Comparison of ENCODE assay signal across 14 mouse cellular contexts in the genomic region with DNA sequence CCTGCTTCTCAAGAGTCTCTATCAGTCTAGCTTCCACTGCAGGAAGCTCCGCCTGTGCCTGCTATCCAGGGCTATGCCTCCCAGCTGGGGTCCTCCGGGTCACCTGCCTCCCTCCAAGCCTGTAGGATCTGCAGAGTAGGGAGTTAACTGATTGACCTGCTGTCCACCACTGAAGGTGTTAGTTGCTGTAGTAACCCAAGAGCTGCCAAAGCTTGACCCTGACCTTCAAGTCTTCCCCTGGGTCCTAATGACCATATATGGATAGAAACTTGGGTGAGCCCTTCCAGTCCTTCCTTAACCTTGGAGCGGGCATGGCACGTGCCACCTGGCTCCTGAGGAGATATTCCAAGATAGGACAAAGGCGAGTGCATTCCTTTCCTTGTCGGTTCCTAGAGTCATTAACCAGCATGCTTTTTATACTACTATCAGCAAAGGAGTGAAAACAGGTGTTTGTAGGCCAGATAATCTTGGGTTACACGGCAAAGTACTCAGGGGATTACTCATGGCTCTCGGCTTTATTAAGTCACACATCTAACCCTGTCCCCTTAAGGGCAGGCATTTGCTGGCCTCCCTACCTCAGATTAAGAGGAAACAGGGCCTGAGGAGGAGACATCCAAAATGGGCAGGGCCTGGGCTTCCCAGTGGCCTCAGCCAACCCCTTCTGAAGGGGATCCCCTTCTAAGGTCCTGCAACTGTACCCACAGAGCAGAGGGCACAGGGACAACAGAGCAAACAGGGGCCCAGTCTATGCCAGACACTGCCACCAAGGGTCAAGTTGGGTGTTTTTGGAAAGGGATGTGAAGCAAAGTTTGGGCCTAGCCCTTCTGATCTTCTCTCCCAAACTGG. TPM values are rescaled to one million over a fixed set of nuclear protein-coding genes. Genes with fewer than 3 reads are reported as not detected.
DNase-seq lines count a peak whose midpoint lies in the region; ATAC-seq and TF ChIP-seq lines count a peak whose summit lies in the region.
"Had no signal": no experiment of that assay in that cellular context is flagged by ENCODE, and none has a peak within 500 bp of the region (broad histone marks: within the 10 kb centered on the region; RNA-seq: fewer than 3 reads in every experiment).

No protein-coding gene starts in this region.

- H3K27ac ChIP-seq in gastrocnemius, adult 2 months, result peak overlapping the region; percentile 87
- peak overlapping the region; percentile 54; the same call in 1 of the 2 replicates for H3K27ac ChIP-seq in kidney, postnatal 0 days
- no peak overlapping the region for H3K27ac ChIP-seq in hindbrain, embryonic 14.5 days
- H3K27ac ChIP-seq: limb, embryonic 10.5 days had no signal

- TF ChIP-seq CTCF in gastrocnemius, adult 2 months (IDR thresholded peaks at IDR 0.05), result no peak
- no peak for TF ChIP-seq CTCF in E14TG2a.4 (conservative IDR thresholded peaks at IDR 0.05; ENCODE audit: low read length)
- TF ChIP-seq CTCF in kidney, postnatal 0 days (IDR thresholded peaks at IDR 0.05; ENCODE audit: low read depth), result no peak

- WGBS in kidney, postnatal 0 days, result 42% methylated on average over 8 of the region's 8 CpGs
- WGBS in hindbrain, embryonic 14.5 days, result 81% methylated on average over 8 of the region's 8 CpGs

- ATAC-seq in kidney, postnatal 0 days (replicated peaks; ENCODE audit: low FRiP score, low read depth), result peak; percentile 91
- ATAC-seq in hindbrain, embryonic 14.5 days (ENCODE audit: low FRiP score), result no peak
- ATAC-seq: forebrain, postnatal 0 days; Patski had no signal

- H3K4me1 ChIP-seq in E14TG2a.4 (replicated peaks; ENCODE audit: low read depth, low read length), result peaks cover 43% of the 10 kb centered on the region
- H3K4me1 ChIP-seq in kidney, postnatal 0 days (replicated peaks; ENCODE audit: insufficient read depth, low read length), result no peaks in the 10 kb centered on the region; the same call in 1 of the 2 replicates
- H3K4me1 ChIP-seq in hindbrain, embryonic 14.5 days (replicated peaks; ENCODE audit: control insufficient read depth, insufficient read depth, low read length), result no peaks in the 10 kb centered on the region

- peaks cover 5% of the 10 kb centered on the region; the same call in 1 of the 2 replicates for H3K36me3 ChIP-seq in E14TG2a.4 (ENCODE audit: insufficient read depth, low read length)
- no peaks in the 10 kb centered on the region for H3K36me3 ChIP-seq in kidney, postnatal 0 days (ENCODE audit: insufficient read depth, low read length)
- no peaks in the 10 kb centered on the region for H3K36me3 ChIP-seq in hindbrain, embryonic 14.5 days (replicated peaks; ENCODE audit: control insufficient read depth, insufficient read depth)
- H3K36me3 ChIP-seq: limb, embryonic 10.5 days had no signal

- intact Hi-C loops in gastrocnemius, adult 2 months (cut with DNase I), result no loop called here
- intact Hi-C loops in gastrocnemius, postnatal 36 days (cut with DNase I), result no loop called here
- intact Hi-C loops in heart, postnatal 10 days (cut with DNase I), result no loop called here

- H3K27me3 ChIP-seq in E14TG2a.4 (ENCODE audit: insufficient read depth, low read length), result no peaks in the 10 kb centered on the region
- no peaks in the 10 kb centered on the region for H3K27me3 ChIP-seq in kidney, postnatal 0 days (ENCODE audit: insufficient read depth, low read length)
- no peaks in the 10 kb centered on the region for H3K27me3 ChIP-seq in hindbrain, embryonic 14.5 days (ENCODE audit: control insufficient read depth, insufficient read depth, low read length)
- H3K27me3 ChIP-seq: Patski had no signal

- H3K9me3 ChIP-seq in E14TG2a.4 (ENCODE audit: low read length), result no peaks in the 10 kb centered on the region
- H3K9me3 ChIP-seq in kidney, postnatal 0 days (replicated peaks; ENCODE audit: low read length), result no peaks in the 10 kb centered on the region
- H3K9me3 ChIP-seq in hindbrain, embryonic 14.5 days (ENCODE audit: control insufficient read depth, low read length), result no peaks in the 10 kb centered on the region
- H3K9me3 ChIP-seq: limb, embryonic 10.5 days had no signal

- H3K4me2 ChIP-seq in kidney, postnatal 0 days (ENCODE audit: low read length), result no peak overlapping the region
- H3K4me2 ChIP-seq in hindbrain, embryonic 14.5 days (replicated peaks), result no peak overlapping the region

- peak overlapping the region; percentile 48 for H3K4me3 ChIP-seq in gastrocnemius, adult 2 months
- H3K4me3 ChIP-seq in E14TG2a.4 (replicated peaks; ENCODE audit: low read length), result peak overlapping the region; percentile 49; the same call in 1 of the 2 replicates
- no peak overlapping the region for H3K4me3 ChIP-seq in kidney, postnatal 0 days (replicated peaks; ENCODE audit: low read depth, low read length)
- H3K4me3 ChIP-seq in hindbrain, embryonic 14.5 days (replicated peaks; ENCODE audit: low read length), result no peak overlapping the region
- H3K4me3 ChIP-seq: limb, embryonic 10.5 days had no signal

- peak; percentile 53 for DNase-seq in gastrocnemius, adult 2 months
- no peak for DNase-seq in gastrocnemius, postnatal 36 days
- DNase-seq in heart, postnatal 10 days, result peak; percentile 51 to 60
- DNase-seq in kidney, postnatal 0 days (ENCODE audit: low spot score), result peak; percentile 37
- no peak for DNase-seq in hindbrain, embryonic 14.5 days (ENCODE audit: low spot score)
- DNase-seq in right cerebral cortex, adult 2 months (ENCODE audit: low spot score in 2 of 2), result no peak
- no peak for DNase-seq in MN1 (ENCODE audit: low spot score)
- DNase-seq: cerebellum, adult 2 months; forebrain, postnatal 0 days; lung, adult 18-20 months; right cerebral cortex, postnatal 14 days had no signal

- H3K9ac ChIP-seq in kidney, postnatal 0 days (ENCODE audit: low read depth, low read length), result no peak overlapping the region
- no peak overlapping the region for H3K9ac ChIP-seq in hindbrain, embryonic 14.5 days
- H3K9ac ChIP-seq: forebrain, postnatal 0 days had no signal

RNA-seq across cellular contexts. Expression of a gene that starts 43.6 kb away (rescaled TPM):
- total RNA-seq in gastrocnemius, adult 2 months (2021), result 1,000 to 10,000 TPM; 1,026 to 1,225 TPM
- total RNA-seq in gastrocnemius, postnatal 36 days (2021), result 1,000 to 10,000 TPM; 1,182 to 1,390 TPM
- total RNA-seq in heart, postnatal 10 days (2021), result 1,000 to 10,000 TPM; 1,081 to 1,153 TPM
- 8.5 and 11.6 TPM in 2 replicates for polyA plus RNA-seq in kidney, postnatal 0 days (2015; fragmentation: Nextera tagmentation; extraction: Ambion mirVana)
- 28.0 and 31.2 TPM in 2 replicates for polyA plus RNA-seq in hindbrain, embryonic 14.5 days (2014; fragmentation: Nextera tagmentation; extraction: Ambion mirVana)

Comparison
In these comparisons a context has a peak if more than half of its experiments do, and no peak if none do; other contexts are left out.
1. DNase-seq: peak in gastrocnemius, adult 2 months (single experiment), heart, postnatal 10 days (2 of 2) and kidney, postnatal 0 days (single experiment); none in gastrocnemius, postnatal 36 days (0 of 2), hindbrain, embryonic 14.5 days (single experiment), right cerebral cortex, adult 2 months (0 of 2) and MN1 (single experiment).
2. H3K4me3 ChIP-seq: peak in gastrocnemius, adult 2 months (single experiment) and E14TG2a.4 (single experiment); none in kidney, postnatal 0 days (single experiment) and hindbrain, embryonic 14.5 days (single experiment).